Mouse (Mus musculus): ENCODE measurements around the gene Msi2. TPM values are rescaled to one million over a fixed set of nuclear protein-coding genes. Genes with fewer than 3 reads are reported as not detected.

The Msi2 gene
- total RNA-seq, 2 experiments from 2014 or later: 169 to 193 TPM

GRCm38 (mm10) chr11:88354771-88355170, 363.5 kb downstream of the Msi2 start:
- no peak overlapping the region for H3K4me3 ChIP-seq
- intact Hi-C loops (cut with DNase I): no loop called here
- TF ChIP-seq CTCF (IDR thresholded peaks at IDR 0.05): no peak
- no peak overlapping the region for H3K27ac ChIP-seq
- no peak for DNase-seq

GRCm38 (mm10) chr11:88351722-88352473, 366.4 kb downstream of the Msi2 start:
- no peak for DNase-seq
- Histone ChIP-seq H3K4me3 (no peak overlapping the region), H3K27ac (no peak overlapping the region)
- TF ChIP-seq CTCF (IDR thresholded peaks at IDR 0.05): no peak
- intact Hi-C loops (cut with DNase I): no loop called here

- no peak for DNase-seq
- no peak overlapping the region for H3K27ac ChIP-seq
- H3K4me3 ChIP-seq: no peak overlapping the region
- no peak for TF ChIP-seq CTCF (IDR thresholded peaks at IDR 0.05)
- intact Hi-C loops (cut with DNase I): no loop called here
Observed at GRCm38 (mm10) chr11:88348690-88349089, 369.6 kb downstream of the Msi2 start.

GRCm38 (mm10) chr11:88348056-88348455, 370.3 kb downstream of the Msi2 start:
- intact Hi-C loops (cut with DNase I): no loop called here
- H3K4me3 ChIP-seq: no peak overlapping the region
- no peak for DNase-seq
- H3K27ac ChIP-seq: no peak overlapping the region
- no peak for TF ChIP-seq CTCF (IDR thresholded peaks at IDR 0.05)

- intact Hi-C loops (cut with DNase I): no loop called here
- no peak overlapping the region for H3K4me3 ChIP-seq
- TF ChIP-seq CTCF (IDR thresholded peaks at IDR 0.05): no peak
Observed at GRCm38 (mm10) chr11:88346066-88346465, 372.2 kb downstream of the Msi2 start.

GRCm38 (mm10) chr11:88337926-88338325, 380.4 kb downstream of the Msi2 start:
- Histone ChIP-seq H3K27ac (no peak overlapping the region), H3K4me3 (no peak overlapping the region)
- no peak for DNase-seq
- TF ChIP-seq CTCF (IDR thresholded peaks at IDR 0.05): no peak
- intact Hi-C loops (cut with DNase I): no loop called here

More at GRCm38 (mm10) chr11:88346066-88346465, 372.2 kb downstream of the Msi2 start:
- DNase-seq: no peak
- no peak overlapping the region for H3K27ac ChIP-seq

- DNase-seq: no peak
- no peak overlapping the region for H3K27ac ChIP-seq
- intact Hi-C loops (cut with DNase I): no loop called here
- no peak overlapping the region for H3K4me3 ChIP-seq
- no peak for TF ChIP-seq CTCF (IDR thresholded peaks at IDR 0.05)
Observed at GRCm38 (mm10) chr11:88334893-88335292, 383.4 kb downstream of the Msi2 start.

- H3K4me3 ChIP-seq: no peak overlapping the region
- intact Hi-C loops (cut with DNase I): no loop called here
- no peak for TF ChIP-seq CTCF (IDR thresholded peaks at IDR 0.05)
- DNase-seq: no peak
- H3K27ac ChIP-seq: no peak overlapping the region
Observed at GRCm38 (mm10) chr11:88332309-88332934, 385.9 kb downstream of the Msi2 start.

- no peak overlapping the region for H3K4me3 ChIP-seq
- TF ChIP-seq CTCF (IDR thresholded peaks at IDR 0.05): no peak
Observed at GRCm38 (mm10) chr11:88331722-88332121, 386.6 kb downstream of the Msi2 start.

GRCm38 (mm10) chr11:88330799-88331198, 387.5 kb downstream of the Msi2 start:
- Histone ChIP-seq H3K27ac (no peak overlapping the region), H3K4me3 (no peak overlapping the region)
- intact Hi-C loops (cut with DNase I): no loop called here
- peak; percentile 73 for DNase-seq
- TF ChIP-seq CTCF (IDR thresholded peaks at IDR 0.05): no peak

More at GRCm38 (mm10) chr11:88331722-88332121, 386.6 kb downstream of the Msi2 start:
- intact Hi-C loops (cut with DNase I): no loop called here
- DNase-seq: no peak
- H3K27ac ChIP-seq: no peak overlapping the region

GRCm38 (mm10) chr11:88328813-88329595, 389.3 kb downstream of the Msi2 start:
- no peak for DNase-seq
- Histone ChIP-seq H3K4me3 (no peak overlapping the region), H3K27ac (no peak overlapping the region)
- intact Hi-C loops (cut with DNase I): loop anchor here (5.0 to 10.0 kb wide), 2 partner anchors 37 to 74 kb away; partner anchors contain the start of gene Ccdc182
- no peak for TF ChIP-seq CTCF (IDR thresholded peaks at IDR 0.05)

GRCm38 (mm10) chr11:88327016-88327415, 391.3 kb downstream of the Msi2 start:
- DNase-seq: peak; percentile 84
- peak; percentile 51 for TF ChIP-seq CTCF (IDR thresholded peaks at IDR 0.05)
- H3K4me3 ChIP-seq: no peak overlapping the region
- H3K27ac ChIP-seq: 0 out of 2 replicates have a peak overlapping the region, but pooled peaks have one; percentile 2
- intact Hi-C loops (cut with DNase I): loop anchor here (5.0 to 10.0 kb wide), 2 partner anchors 35 to 72 kb away; partner anchors contain the start of gene Ccdc182

All from gastrocnemius, adult 2 months (tissue).